Mouse (Mus musculus): Measurements from ENCODE around the gene Gm10382. TPM values are rescaled to one million over a fixed set of nuclear protein-coding genes. Genes with fewer than 3 reads are reported as not detected.

The Gm10382 gene
- total and polyA plus RNA-seq, 3 experiments = 0.65 to 0.96 TPM; not detected in 1

DNA sequence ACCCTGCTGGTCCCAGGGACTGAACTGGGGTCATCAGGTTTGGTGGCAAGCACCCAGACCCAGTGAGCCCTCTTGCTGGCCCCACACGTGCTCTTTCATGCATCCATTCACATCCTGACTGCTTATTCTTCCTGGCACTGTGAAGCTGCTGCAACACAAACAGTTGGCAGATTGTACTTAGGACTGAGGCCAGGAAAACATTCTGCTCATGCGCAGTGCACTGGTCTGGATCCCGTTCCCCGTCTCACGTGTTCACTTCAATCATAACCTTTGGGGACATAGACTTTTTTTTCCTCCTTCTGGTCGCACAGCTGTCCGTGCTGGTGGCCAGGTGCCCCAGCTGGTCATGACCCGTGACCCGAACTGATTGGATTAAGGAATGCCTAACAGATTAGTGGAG lies 28.6 kb upstream of the Gm10382 start:
- peaks cover 0 to 4% of the 10 kb centered on the region in 2 experiments; a peak in 2 of 4 replicates for H3K36me3 ChIP-seq (ENCODE audit: control insufficient read depth in 1 of 2, insufficient read depth in 2 of 2, low read length in 2 of 2)
- no peaks in the 10 kb centered on the region for H3K9me3 ChIP-seq (replicated peaks; ENCODE audit: insufficient read depth, low read length)
- H3K79me2 ChIP-seq (ENCODE audit: control insufficient read depth, insufficient read depth, low read length, poor library complexity) = no peaks in the 10 kb centered on the region
- no peak overlapping the region for H3K4me3 ChIP-seq (ENCODE audit: control insufficient read depth in 1 of 2, insufficient read depth in 1 of 2, low read depth in 2 of 2, low read length in 2 of 2)
- no peak for TF ChIP-seq JUND (IDR thresholded peaks at IDR 0.05; ENCODE audit: low read depth, low read length)
- no peak for TF ChIP-seq NELFE (IDR thresholded peaks at IDR 0.05; ENCODE audit: low read depth, low read length)
- no peak for TF ChIP-seq CTCF (IDR thresholded peaks at IDR 0.05 in 2 of 3, conservative IDR thresholded peaks at IDR 0.05 in 1 of 3; ENCODE audit: control insufficient read depth in 1 of 3, insufficient read depth in 1 of 3, low read depth in 2 of 3, low read length in 3 of 3, poor library complexity in 1 of 3, severe bottlenecking in 1 of 3)
- no peak for TF ChIP-seq POLR2A (IDR thresholded peaks at IDR 0.05; ENCODE audit: control insufficient read depth in 1 of 2, insufficient read depth in 1 of 2, low read depth in 1 of 2, low read length in 2 of 2, poor library complexity in 1 of 2)
- TF ChIP-seq ZMIZ1 (IDR thresholded peaks at IDR 0.05; ENCODE audit: low read depth, low read length) = no peak
- no peak for TF ChIP-seq TBP (IDR thresholded peaks at IDR 0.05; ENCODE audit: low read depth, low read length)
- TF ChIP-seq UBTF (IDR thresholded peaks at IDR 0.05; ENCODE audit: borderline replicate concordance, insufficient read depth, low read depth, low read length) = no peak
- TF ChIP-seq E2F4 (IDR thresholded peaks at IDR 0.05; ENCODE audit: borderline replicate concordance, low read depth, low read length) = no peak
- TF ChIP-seq TCF12 (IDR thresholded peaks at IDR 0.05; ENCODE audit: low read depth, low read length) = no peak
- TF ChIP-seq ZNF384 (IDR thresholded peaks at IDR 0.05; ENCODE audit: low read depth, low read length) = no peak
- no peak for TF ChIP-seq GABPA (IDR thresholded peaks at IDR 0.05; ENCODE audit: low read depth, low read length)
- no peak for TF ChIP-seq EP300 (IDR thresholded peaks at IDR 0.05; ENCODE audit: low read depth in 1 of 2, low read length in 2 of 2)
- TF ChIP-seq SIN3A (IDR thresholded peaks at IDR 0.05; ENCODE audit: low read length) = no peak
- TF ChIP-seq NRF1 (IDR thresholded peaks at IDR 0.05; ENCODE audit: insufficient read depth, low read depth, low read length, poor library complexity, severe bottlenecking) = no peak
- TF ChIP-seq RAD21 (IDR thresholded peaks at IDR 0.05; ENCODE audit: low read depth, low read length) = no peak
- no peak for TF ChIP-seq ZKSCAN1 (IDR thresholded peaks at IDR 0.05; ENCODE audit: low read depth, low read length)
- TF ChIP-seq MEF2A (IDR thresholded peaks at IDR 0.05; ENCODE audit: extremely low read depth, insufficient replicate concordance, low read depth, low read length, poor library complexity, severe bottlenecking) = no peak
- no peak for TF ChIP-seq RCOR1 (IDR thresholded peaks at IDR 0.05; ENCODE audit: low read depth, low read length)
- TF ChIP-seq USF2 (IDR thresholded peaks at IDR 0.05; ENCODE audit: borderline replicate concordance in 1 of 2, insufficient read depth in 1 of 2, low read depth in 1 of 2, low read length in 2 of 2) = no peak
- no peaks in the 10 kb centered on the region for H3K27me3 ChIP-seq (ENCODE audit: control insufficient read depth in 1 of 2, insufficient read depth in 2 of 2, low read length in 2 of 2)
- no peak overlapping the region for H3K9ac ChIP-seq (ENCODE audit: control insufficient read depth, low read depth, low read length, poor library complexity, severe bottlenecking)
- DNase-seq (ENCODE audit: low read depth, low spot score) = no peak
- H3K4me1 ChIP-seq (ENCODE audit: control insufficient read depth in 1 of 2, insufficient read depth in 2 of 2, low read length in 2 of 2) = peaks cover 0 to 8% of the 10 kb centered on the region in 2 experiments; a peak in 2 of 4 replicates
- H3K27ac ChIP-seq (ENCODE audit: control insufficient read depth, low read depth, low read length) = no peak overlapping the region

DNA sequence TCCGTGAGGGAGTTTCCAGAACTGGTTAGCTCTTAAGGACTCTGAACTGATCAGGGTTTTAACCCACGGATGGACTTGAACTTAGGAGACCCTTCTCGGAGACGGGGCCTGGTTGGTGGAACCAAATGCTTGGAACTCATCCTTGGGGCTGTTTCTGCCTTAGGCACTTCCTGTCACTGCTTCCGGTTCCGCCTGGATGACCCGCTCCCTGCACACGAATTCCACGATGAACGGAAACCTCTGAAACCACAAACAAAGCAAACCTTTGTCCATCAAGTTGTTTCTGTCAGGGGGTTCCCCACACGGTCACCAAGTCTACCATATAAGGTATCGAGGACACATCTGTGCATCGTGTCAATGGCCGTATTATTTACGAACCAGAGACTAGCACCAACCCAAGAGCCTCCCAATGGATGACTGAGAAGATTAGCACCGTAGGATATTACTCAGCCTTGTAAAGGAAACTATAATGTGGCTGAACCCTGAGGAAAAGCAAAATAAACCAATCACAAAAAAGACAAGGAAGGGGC lies 28.1 kb upstream of the Gm10382 start:
- DNase-seq (ENCODE audit: low read depth, low spot score) = no peak
- no peak overlapping the region for H3K9ac ChIP-seq (ENCODE audit: control insufficient read depth, low read depth, low read length, poor library complexity, severe bottlenecking)
- TF ChIP-seq UBTF (IDR thresholded peaks at IDR 0.05; ENCODE audit: borderline replicate concordance, insufficient read depth, low read depth, low read length) (no peak), RCOR1 (IDR thresholded peaks at IDR 0.05; ENCODE audit: low read depth, low read length) (no peak), MYB (IDR thresholded peaks at IDR 0.05; ENCODE audit: low read depth, low read length) (no peak), ZNF384 (IDR thresholded peaks at IDR 0.05; ENCODE audit: low read depth, low read length) (no peak), POLR2A (IDR thresholded peaks at IDR 0.05; ENCODE audit: control insufficient read depth in 1 of 2, insufficient read depth in 1 of 2, low read depth in 1 of 2, low read length in 2 of 2, poor library complexity in 1 of 2) (no peak), ZC3H11A (IDR thresholded peaks at IDR 0.05; ENCODE audit: low read depth, low read length) (no peak)
- no peak overlapping the region for H3K27ac ChIP-seq (ENCODE audit: control insufficient read depth, low read depth, low read length)
- peaks cover 0 to 7% of the 10 kb centered on the region in 2 experiments; a peak in 2 of 4 replicates for H3K4me1 ChIP-seq (ENCODE audit: control insufficient read depth in 1 of 2, insufficient read depth in 2 of 2, low read length in 2 of 2)
- H3K4me3 ChIP-seq (ENCODE audit: control insufficient read depth in 1 of 2, insufficient read depth in 1 of 2, low read depth in 2 of 2, low read length in 2 of 2) = no peak overlapping the region
- H3K27me3 ChIP-seq (ENCODE audit: control insufficient read depth in 1 of 2, insufficient read depth in 2 of 2, low read length in 2 of 2) = no peaks in the 10 kb centered on the region
- H3K36me3 ChIP-seq (ENCODE audit: control insufficient read depth in 1 of 2, insufficient read depth in 2 of 2, low read length in 2 of 2) = peaks cover 0 to 4% of the 10 kb centered on the region in 2 experiments; a peak in 2 of 4 replicates
- H3K9me3 ChIP-seq (replicated peaks; ENCODE audit: insufficient read depth, low read length) = no peaks in the 10 kb centered on the region
- no peaks in the 10 kb centered on the region for H3K79me2 ChIP-seq (ENCODE audit: control insufficient read depth, insufficient read depth, low read length, poor library complexity)

Measured in MEL (cell line).